Mouse (Mus musculus): ENCODE results near the gene 4933411K16Rik. TPM values are rescaled to one million over a fixed set of nuclear protein-coding genes. Genes with fewer than 3 reads are reported as not detected.

The 4933411K16Rik gene
- polyA plus RNA-seq, 1 experiment, result 0.27 TPM

DNA sequence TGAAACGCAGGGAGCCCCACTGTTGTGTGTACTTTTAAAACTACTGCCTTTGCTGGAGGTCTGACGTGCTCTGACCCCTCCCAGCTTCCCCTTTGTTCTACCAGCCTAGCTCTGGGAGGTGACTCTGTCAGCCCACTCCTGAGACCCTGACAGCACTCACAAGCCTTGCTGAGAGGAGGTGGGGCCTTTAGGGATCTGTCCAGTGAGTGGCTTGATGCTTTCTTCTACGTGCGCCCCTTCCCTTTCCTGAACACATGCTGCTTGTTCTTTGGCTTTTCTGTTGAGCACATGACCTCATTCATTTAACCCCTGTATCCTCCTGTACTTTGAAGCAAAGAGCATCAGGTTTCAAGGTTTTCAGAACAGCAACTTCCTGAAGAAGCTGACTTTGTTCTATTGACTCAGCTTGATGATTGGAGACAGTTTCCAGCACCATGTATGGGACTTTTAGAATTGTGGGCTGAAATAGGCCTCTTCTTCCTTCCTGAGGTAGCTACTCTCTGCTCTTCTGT is 33.0 kb upstream of the 4933411K16Rik start:
- no peaks in the 10 kb centered on the region for H3K36me3 ChIP-seq (ENCODE audit: control insufficient read depth, insufficient read depth, low read length)
- WGBS, result 11% methylated on average over 4 of the region's 4 CpGs
- peaks cover 28% of the 10 kb centered on the region for H3K4me1 ChIP-seq (replicated peaks; ENCODE audit: control insufficient read depth, insufficient read depth, low read length)
- no peak for TF ChIP-seq CTCF (IDR thresholded peaks at IDR 0.05; ENCODE audit: borderline replicate concordance, control insufficient read depth, extremely low read depth, insufficient read depth, low read length, poor library complexity)
- TF ChIP-seq POLR2A (IDR thresholded peaks at IDR 0.05; ENCODE audit: control insufficient read depth, extremely low read depth, insufficient read depth, low read length, poor library complexity), result no peak
- DNase-seq, result peak; percentile 33
- no peak overlapping the region for H3K4me3 ChIP-seq (ENCODE audit: control insufficient read depth, insufficient read depth, low read length)
- H3K27ac ChIP-seq (ENCODE audit: control insufficient read depth, insufficient read depth, low read length), result peak overlapping the region; percentile 91
- no peaks in the 10 kb centered on the region for H3K27me3 ChIP-seq (ENCODE audit: control insufficient read depth, insufficient read depth, low read length)

DNA sequence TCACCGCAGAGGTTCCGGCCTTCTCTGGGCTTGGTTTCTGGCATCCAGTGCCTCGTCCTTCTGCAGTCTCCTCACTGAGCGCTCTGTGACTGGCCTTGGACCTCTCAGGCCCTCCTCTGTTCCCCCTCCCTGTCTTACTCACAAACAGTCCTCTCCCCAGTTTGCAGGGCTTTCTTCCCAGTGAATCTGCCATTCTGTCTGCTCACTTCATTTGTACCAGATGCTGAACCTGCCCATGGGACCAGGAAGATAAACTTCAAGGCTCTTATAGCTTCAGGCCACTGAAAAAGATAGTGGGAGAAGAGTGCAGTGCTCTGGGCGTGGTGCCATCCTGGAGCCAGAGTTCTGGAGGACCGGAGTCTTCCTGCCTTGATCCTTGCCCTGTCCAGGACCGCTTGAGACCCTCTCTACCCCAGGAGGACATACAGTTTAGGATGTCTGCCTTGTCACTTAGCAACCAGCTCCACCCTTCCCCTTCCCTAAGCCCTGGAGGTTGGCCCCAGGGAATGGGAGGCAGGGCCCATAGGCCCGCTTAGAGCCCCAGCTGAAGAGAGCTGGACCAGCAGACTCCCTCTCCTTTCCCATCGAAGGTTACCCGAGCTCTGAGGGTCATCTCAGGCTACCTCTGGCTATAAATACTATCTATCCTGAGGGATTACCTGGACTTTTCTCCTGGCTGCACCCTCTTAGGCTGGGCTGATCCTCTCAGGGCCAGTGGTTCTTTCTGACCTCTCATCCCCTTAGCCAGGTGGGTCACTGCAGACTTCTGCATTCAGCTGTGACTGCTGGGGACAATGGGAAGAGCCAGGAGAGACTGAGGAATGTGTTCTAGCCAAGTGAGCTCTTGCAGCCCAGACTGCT is 30.1 kb upstream of the 4933411K16Rik start:
- Histone ChIP-seq H3K4me1 (replicated peaks; ENCODE audit: control insufficient read depth, insufficient read depth, low read length) (peaks cover 22% of the 10 kb centered on the region), H3K27ac (ENCODE audit: control insufficient read depth, insufficient read depth, low read length) (no peak overlapping the region), H3K4me3 (ENCODE audit: control insufficient read depth, insufficient read depth, low read length) (no peak overlapping the region), H3K36me3 (ENCODE audit: control insufficient read depth, insufficient read depth, low read length) (no peaks in the 10 kb centered on the region), H3K27me3 (ENCODE audit: control insufficient read depth, insufficient read depth, low read length) (no peaks in the 10 kb centered on the region)
- 92% methylated on average over 10 of the region's 10 CpGs for WGBS
- DNase-seq, result no peak
- TF ChIP-seq CTCF (IDR thresholded peaks at IDR 0.05; ENCODE audit: borderline replicate concordance, control insufficient read depth, extremely low read depth, insufficient read depth, low read length, poor library complexity) (no peak), POLR2A (IDR thresholded peaks at IDR 0.05; ENCODE audit: control insufficient read depth, extremely low read depth, insufficient read depth, low read length, poor library complexity) (no peak)

DNA sequence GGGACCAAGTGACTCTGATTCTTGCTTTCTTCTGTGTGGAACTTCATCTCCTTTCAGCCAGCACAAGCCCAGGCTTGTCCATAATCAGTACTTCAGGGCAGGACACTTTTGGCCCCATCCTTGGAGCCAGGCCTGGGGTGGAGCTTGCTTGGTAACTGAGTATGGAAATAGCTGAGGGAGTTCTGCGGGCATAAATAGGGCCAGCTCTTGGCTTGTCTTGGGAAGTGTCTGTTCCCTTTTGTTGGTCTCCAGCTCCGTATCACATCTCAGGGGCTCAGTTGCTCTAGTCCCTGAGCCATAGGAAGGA is 29.6 kb upstream of the 4933411K16Rik start:
- Histone ChIP-seq H3K36me3 (ENCODE audit: control insufficient read depth, insufficient read depth, low read length) (no peaks in the 10 kb centered on the region), H3K4me3 (ENCODE audit: control insufficient read depth, insufficient read depth, low read length) (no peak overlapping the region), H3K27ac (ENCODE audit: control insufficient read depth, insufficient read depth, low read length) (no peak overlapping the region), H3K27me3 (ENCODE audit: control insufficient read depth, insufficient read depth, low read length) (no peaks in the 10 kb centered on the region), H3K4me1 (replicated peaks; ENCODE audit: control insufficient read depth, insufficient read depth, low read length) (peaks cover 20% of the 10 kb centered on the region)
- 93% methylated on average over 2 of the region's 2 CpGs for WGBS
- TF ChIP-seq CTCF (IDR thresholded peaks at IDR 0.05; ENCODE audit: borderline replicate concordance, control insufficient read depth, extremely low read depth, insufficient read depth, low read length, poor library complexity), result no peak
- no peak for TF ChIP-seq POLR2A (IDR thresholded peaks at IDR 0.05; ENCODE audit: control insufficient read depth, extremely low read depth, insufficient read depth, low read length, poor library complexity)
- no peak for DNase-seq

DNA sequence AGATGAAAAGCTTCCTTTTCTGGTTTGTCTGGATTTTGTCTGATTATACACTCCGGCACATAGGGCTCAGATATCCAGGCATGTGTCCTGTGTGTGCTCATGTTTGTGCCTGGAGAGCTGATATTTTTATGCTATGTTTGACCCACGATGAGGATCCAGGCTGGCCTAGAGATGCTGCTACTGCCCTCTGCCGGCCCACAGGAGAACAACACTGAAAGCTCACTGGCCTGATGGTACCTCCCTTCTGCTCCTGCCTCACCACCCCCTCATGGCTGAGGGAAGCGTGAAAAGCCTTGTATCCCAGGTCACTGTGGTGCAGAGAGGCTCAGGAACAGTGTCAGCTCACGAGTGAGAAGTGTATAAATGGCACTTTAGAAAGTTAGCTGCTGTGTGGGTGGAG is 25.9 kb upstream of the 4933411K16Rik start:
- Histone ChIP-seq H3K36me3 (ENCODE audit: control insufficient read depth, insufficient read depth, low read length) (no peaks in the 10 kb centered on the region), H3K27me3 (ENCODE audit: control insufficient read depth, insufficient read depth, low read length) (no peaks in the 10 kb centered on the region), H3K4me3 (ENCODE audit: control insufficient read depth, insufficient read depth, low read length) (no peak overlapping the region), H3K27ac (ENCODE audit: control insufficient read depth, insufficient read depth, low read length) (no peak overlapping the region), H3K4me1 (replicated peaks; ENCODE audit: control insufficient read depth, insufficient read depth, low read length) (0 out of 2 replicates have a peak, but pooled peaks cover 3% of the 10 kb centered on the region)
- TF ChIP-seq POLR2A (IDR thresholded peaks at IDR 0.05; ENCODE audit: control insufficient read depth, extremely low read depth, insufficient read depth, low read length, poor library complexity), result no peak
- TF ChIP-seq CTCF (IDR thresholded peaks at IDR 0.05; ENCODE audit: borderline replicate concordance, control insufficient read depth, extremely low read depth, insufficient read depth, low read length, poor library complexity), result peak; percentile 87; the same call in 1 of the 2 replicates
- DNase-seq, result peak; percentile 78
- 12% methylated on average over 5 of the region's 5 CpGs for WGBS

- Histone ChIP-seq H3K27me3 (ENCODE audit: control insufficient read depth, insufficient read depth, low read length) (no peaks in the 10 kb centered on the region), H3K36me3 (ENCODE audit: control insufficient read depth, insufficient read depth, low read length) (no peaks in the 10 kb centered on the region), H3K4me1 (replicated peaks; ENCODE audit: control insufficient read depth, insufficient read depth, low read length) (no peaks in the 10 kb centered on the region; the same call in 1 of the 2 replicates), H3K4me3 (ENCODE audit: control insufficient read depth, insufficient read depth, low read length) (no peak overlapping the region), H3K27ac (ENCODE audit: control insufficient read depth, insufficient read depth, low read length) (no peak overlapping the region)
- 37% methylated on average over 5 of the region's 5 CpGs for WGBS
- no peak for DNase-seq
- no peak for TF ChIP-seq POLR2A (IDR thresholded peaks at IDR 0.05; ENCODE audit: control insufficient read depth, extremely low read depth, insufficient read depth, low read length, poor library complexity)
- TF ChIP-seq CTCF (IDR thresholded peaks at IDR 0.05; ENCODE audit: borderline replicate concordance, control insufficient read depth, extremely low read depth, insufficient read depth, low read length, poor library complexity), result no peak
Measured at GRCm38 (mm10) chr19:42031112-42031511, 20.9 kb upstream of the 4933411K16Rik start.

- TF ChIP-seq CTCF (IDR thresholded peaks at IDR 0.05; ENCODE audit: borderline replicate concordance, control insufficient read depth, extremely low read depth, insufficient read depth, low read length, poor library complexity) (no peak), POLR2A (IDR thresholded peaks at IDR 0.05; ENCODE audit: control insufficient read depth, extremely low read depth, insufficient read depth, low read length, poor library complexity) (no peak)
- no peak for DNase-seq
- 98% methylated on average over 14 of the region's 14 CpGs for WGBS
Measured at GRCm38 (mm10) chr19:42033611-42034010, 18.4 kb upstream of the 4933411K16Rik start.

More at GRCm38 (mm10) chr19:42033611-42034010, 18.4 kb upstream of the 4933411K16Rik start:
- Histone ChIP-seq H3K27me3 (ENCODE audit: control insufficient read depth, insufficient read depth, low read length) (no peaks in the 10 kb centered on the region), H3K4me3 (ENCODE audit: control insufficient read depth, insufficient read depth, low read length) (no peak overlapping the region), H3K4me1 (replicated peaks; ENCODE audit: control insufficient read depth, insufficient read depth, low read length) (no peaks in the 10 kb centered on the region; the same call in 1 of the 2 replicates), H3K27ac (ENCODE audit: control insufficient read depth, insufficient read depth, low read length) (no peak overlapping the region), H3K36me3 (ENCODE audit: control insufficient read depth, insufficient read depth, low read length) (no peaks in the 10 kb centered on the region)

Data from thymus, adult 2 months (tissue).